Mouse (Mus musculus) erythroblast, adult 5-6 weeks (primary cell): ENCODE results near the gene Rgcc. TPM values are rescaled to one million over a fixed set of nuclear protein-coding genes. Genes with fewer than 3 reads are reported as not detected.

Experiments
- ATAC-seq: replicated peaks from 2 replicates; pipeline ENCODE4 v1.8.0; 2016; ENCODE audit warnings: moderate number of reproducible peaks, mild to moderate bottlenecking, moderate TSS enrichment, inconsistent platforms; ENCODE audit not compliant: poor library complexity, low FRiP score, severe bottlenecking
- total RNA-seq, 2 experiments: library from RNA; stranded (forward) in 1 of 2; stranded (reverse) in 1 of 2; fragments of 150-400 nt in 1 of 2; fragments of 200-764, 138-1000 nt in 1 of 2; gene quantifications; 2 replicates each; pipeline versions ENCODE4 v1.2.3 to v1.2.4; 2015 to 2017; ENCODE audit warnings: low replicate concordance in 2 of 2

Gene Rgcc
- total RNA-seq, 2 experiments from 2014 or later, result 78.6 to 86.4 TPM

- ATAC-seq, result no peak
These were observed 17.5 kb downstream of the Rgcc start for GRCm38 (mm10) chr14:79283952-79284351.

- ATAC-seq, result no peak
These were observed 19.4 kb downstream of the Rgcc start for GRCm38 (mm10) chr14:79281894-79282553.

GRCm38 (mm10) chr14:79280456-79280855 lies 21.0 kb downstream of the Rgcc start:
- ATAC-seq, result no peak

GRCm38 (mm10) chr14:79279494-79279893 lies 22.0 kb downstream of the Rgcc start:
- ATAC-seq, result no peak

GRCm38 (mm10) chr14:79278927-79279326 lies 22.5 kb downstream of the Rgcc start:
- ATAC-seq, result no peak

- ATAC-seq, result no peak
These were observed 23.5 kb downstream of the Rgcc start for GRCm38 (mm10) chr14:79277922-79278321.

- ATAC-seq, result no peak
These were observed 25.5 kb downstream of the Rgcc start for GRCm38 (mm10) chr14:79275870-79276395.

GRCm38 (mm10) chr14:79275441-79275840 lies 26.0 kb downstream of the Rgcc start:
- ATAC-seq, result no peak

GRCm38 (mm10) chr14:79273697-79274477 lies 27.6 kb downstream of the Rgcc start:
- ATAC-seq, result no peak

GRCm38 (mm10) chr14:79272991-79273390 lies 28.5 kb downstream of the Rgcc start:
- ATAC-seq, result no peak

GRCm38 (mm10) chr14:79272188-79272694 lies 29.2 kb downstream of the Rgcc start:
- ATAC-seq, result no peak

- ATAC-seq, result no peak
These were observed 31.9 kb downstream of the Rgcc start for GRCm38 (mm10) chr14:79269551-79269950.

- no peak for ATAC-seq
These were observed 33.6 kb downstream of the Rgcc start for GRCm38 (mm10) chr14:79267878-79268277.

GRCm38 (mm10) chr14:79267382-79267781 lies 34.1 kb downstream of the Rgcc start:
- ATAC-seq, result peak; percentile 22; the same call in 1 of the 2 replicates

GRCm38 (mm10) chr14:79266408-79266807 lies 35.0 kb downstream of the Rgcc start:
- ATAC-seq, result no peak

- ATAC-seq, result no peak
These were observed 35.7 kb downstream of the Rgcc start for GRCm38 (mm10) chr14:79265738-79266137.

GRCm38 (mm10) chr14:79263321-79263720 lies 38.1 kb downstream of the Rgcc start:
- ATAC-seq, result no peak

GRCm38 (mm10) chr14:79262677-79263076 lies 38.8 kb downstream of the Rgcc start:
- no peak for ATAC-seq

GRCm38 (mm10) chr14:79259062-79259779 lies 42.2 kb downstream of the Rgcc start:
- no peak for ATAC-seq

- no peak for ATAC-seq
These were observed 44.8 kb downstream of the Rgcc start for GRCm38 (mm10) chr14:79256656-79257055.
